Mouse (Mus musculus): ENCODE data around the gene Fyttd1. TPM values are rescaled to one million over a fixed set of nuclear protein-coding genes. Genes with fewer than 3 reads are reported as not detected.
A peak's percentile ranks its signal among the peaks of the same experiment; 100 is the strongest.
"Not testable (repeated sequence)": the region's sequence is repeated elsewhere in the genome, so short reads cannot be mapped to it uniquely, and the experiment has no call there.

Gene Fyttd1
- total RNA-seq, 2 experiments from 2014 or later: 105 to 106 TPM

DNA sequence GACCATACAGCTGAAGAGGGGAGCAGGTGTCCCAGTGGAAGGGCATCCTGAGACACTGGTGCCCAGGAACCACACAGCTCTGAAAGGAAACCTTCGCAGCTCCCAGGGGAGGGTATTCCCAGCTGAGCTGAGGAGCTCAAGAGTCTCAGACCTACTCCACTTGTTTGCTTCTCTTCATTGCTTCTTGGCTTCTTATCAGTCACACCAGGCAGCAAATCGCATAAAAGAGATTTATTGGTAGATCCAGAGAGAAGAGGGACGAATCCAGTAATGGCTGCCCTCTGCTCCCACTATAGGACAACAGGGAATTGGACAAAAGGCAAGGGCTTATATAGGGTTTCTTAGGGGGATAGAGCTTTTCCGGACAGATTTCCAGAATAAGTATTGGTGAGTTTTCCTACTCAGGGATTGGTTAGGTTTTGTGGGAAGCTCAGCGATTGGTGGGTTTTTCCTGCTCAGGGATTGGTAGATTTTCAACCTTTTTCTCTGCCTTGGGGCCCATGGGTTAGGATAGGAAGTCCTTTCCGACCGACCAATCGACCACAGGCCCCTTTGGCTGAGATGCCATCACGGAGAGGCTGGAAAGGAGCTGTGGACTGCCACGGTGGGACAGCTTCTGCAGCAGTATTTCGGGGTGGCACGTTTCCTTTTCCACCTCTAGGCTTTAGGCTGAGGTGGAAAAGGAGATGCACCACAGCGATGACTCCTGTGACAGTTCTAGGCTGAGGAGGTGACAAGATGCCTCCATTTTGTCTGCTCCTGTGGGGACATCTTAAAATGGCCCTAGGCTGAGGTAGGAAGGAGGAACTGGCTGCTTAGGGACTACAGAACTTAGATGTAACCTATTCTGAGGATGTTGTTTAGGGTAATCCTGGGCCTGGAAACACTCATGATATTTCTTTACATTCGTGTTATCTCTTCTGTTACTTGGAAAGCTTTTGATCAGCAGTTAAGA is 1.9 kb downstream of the Fyttd1 start:
- DNase-seq: no peak

DNA sequence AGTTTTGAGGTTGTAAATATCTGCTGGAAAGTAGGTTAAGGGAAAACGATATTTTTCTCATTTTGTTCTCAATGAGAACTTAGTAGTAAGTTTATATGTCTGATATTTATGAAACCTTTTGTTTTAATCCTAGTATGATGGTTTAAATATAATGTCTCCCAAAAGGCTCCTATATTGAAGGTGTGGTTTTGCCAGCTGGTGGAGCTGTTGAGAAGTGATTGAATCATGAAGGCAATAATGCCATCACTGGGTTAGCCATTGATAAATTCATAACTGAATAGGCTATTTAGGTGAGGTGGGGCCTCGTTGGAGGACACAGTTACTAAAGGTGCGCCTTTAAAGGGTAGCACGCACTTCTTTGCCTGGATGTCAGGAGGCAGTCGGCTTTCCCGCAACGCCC is 4.2 kb downstream of the Fyttd1 start:
- DNase-seq: no peak

DNA sequence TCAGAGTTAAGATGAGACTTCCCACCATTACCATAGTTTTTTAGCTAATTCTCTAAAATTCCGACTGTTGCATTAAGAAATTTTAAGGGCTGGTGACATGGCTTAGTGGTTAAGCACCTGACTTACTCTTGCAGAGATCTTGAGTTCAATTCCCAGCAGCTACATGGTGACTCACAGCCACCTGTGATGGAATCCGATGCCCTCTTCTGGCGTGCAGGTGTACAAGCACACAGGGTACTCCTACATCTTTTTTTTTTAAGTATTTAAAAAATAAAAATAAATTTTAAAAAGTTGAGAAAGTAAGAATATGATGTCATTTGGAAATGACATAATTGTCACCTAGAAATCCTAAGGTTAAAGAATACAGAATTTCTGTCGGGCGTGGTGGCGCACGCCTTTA is 10.7 kb downstream of the Fyttd1 start:
- no peak for DNase-seq

DNA sequence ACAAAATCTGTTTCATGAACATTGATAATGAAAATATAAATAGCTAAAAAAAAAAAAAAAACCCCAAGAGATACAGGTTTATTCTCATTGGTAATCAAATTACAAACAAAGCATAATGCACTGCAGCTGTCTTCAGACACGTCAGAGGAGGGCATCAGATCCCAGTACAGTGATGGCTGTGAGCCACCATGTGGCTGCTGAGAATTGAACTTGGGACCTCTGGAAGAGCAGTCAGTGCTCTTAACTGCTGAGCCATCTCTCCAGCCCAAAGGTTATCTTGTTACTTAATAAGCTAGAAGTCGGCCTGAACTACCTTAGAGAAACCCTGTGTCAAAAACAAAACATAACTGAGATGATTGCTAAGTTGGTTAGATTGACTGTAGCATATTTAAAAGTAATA is 12.6 kb downstream of the Fyttd1 start:
- no peak for DNase-seq

DNA sequence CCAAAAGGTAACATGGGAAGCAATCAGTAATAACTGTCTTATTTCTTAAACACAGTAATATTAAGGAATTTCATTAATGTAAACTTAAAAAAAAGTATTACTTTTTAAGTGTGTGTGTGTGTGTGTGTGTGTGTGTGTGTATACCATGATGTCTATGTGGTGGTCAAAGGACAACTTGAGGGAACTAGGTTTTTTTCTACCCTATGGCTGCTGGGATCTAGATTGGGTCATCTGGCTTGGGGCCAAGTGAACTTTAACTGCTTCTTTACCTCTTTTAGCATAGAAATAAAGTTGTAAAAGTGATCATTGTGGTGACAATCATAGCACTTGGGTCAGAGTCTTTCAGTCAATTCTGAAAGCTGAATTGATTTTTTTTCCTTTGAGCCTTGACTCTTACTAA is 18.8 kb downstream of the Fyttd1 start:
- no peak for DNase-seq

DNA sequence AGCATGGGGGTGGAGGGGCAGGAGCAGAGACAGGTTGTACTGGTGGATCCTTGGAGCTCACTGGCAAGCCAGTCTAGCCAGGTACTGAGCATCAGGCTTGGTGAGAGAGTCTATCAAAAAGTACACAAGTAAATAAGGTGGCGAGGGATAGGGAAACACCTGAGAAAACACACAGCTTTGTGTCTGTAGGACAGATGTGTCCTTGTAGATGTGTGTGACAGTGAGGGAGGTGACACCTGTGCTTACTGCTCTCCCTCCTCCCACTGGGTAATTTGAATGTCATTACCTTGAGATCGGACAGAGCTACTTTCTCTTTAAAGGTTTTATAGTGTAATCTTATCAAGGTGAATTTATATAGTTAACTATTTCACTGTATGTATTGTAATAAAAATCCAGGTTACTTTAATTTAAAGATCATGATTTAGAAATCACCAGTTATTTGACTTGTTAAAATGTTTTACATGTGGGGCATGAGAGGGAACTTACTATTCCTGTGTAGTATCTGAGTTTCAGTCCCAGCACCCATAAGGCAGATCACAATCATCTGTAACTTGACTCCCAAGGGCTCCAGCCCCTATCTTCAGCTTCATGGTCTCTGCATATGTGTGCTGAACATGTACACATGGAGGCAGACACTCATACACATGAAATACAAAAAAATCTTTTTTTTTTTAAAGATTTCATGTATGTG is 24.2 kb downstream of the Fyttd1 start:
- DNase-seq: no peak

DNA sequence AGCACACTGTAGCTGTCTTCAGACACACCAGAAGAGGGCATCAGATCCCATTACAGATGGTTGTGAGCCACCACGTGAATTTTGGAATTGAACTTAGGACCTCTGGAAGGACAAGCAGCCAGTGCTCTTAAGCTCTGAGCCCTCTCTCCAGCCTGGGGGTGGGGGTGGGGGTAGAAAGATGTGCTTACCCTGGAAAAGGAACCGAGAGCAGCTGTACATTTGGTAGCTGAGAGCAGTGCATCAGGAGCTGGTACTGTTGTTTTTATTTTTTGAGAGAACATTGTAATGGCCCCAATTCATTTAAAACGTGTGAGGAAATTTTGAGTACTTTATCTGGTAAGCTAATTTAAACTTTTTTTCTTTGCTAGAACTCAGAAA is 24.7 kb downstream of the Fyttd1 start:
- DNase-seq: no peak

DNA sequence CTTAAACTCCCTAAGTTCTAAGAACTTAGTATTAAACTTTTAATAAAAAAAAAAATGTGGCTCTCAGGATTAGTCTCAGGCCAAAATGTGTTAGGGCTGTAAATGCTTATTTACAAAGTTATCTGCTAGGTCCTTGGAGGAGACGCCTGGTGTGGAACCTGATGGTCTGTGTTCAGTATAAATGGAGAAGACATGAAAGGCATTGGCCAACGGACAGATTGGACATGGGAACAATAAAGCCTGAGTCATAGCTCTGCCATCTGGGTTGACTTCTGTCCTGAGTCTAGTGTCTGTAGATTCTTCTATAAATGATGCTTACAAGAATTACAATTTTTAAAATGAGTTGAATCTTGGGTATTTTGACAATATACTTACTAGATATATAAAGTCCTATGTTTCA is 28.9 kb downstream of the Fyttd1 start:
- DNase-seq: no peak

DNA sequence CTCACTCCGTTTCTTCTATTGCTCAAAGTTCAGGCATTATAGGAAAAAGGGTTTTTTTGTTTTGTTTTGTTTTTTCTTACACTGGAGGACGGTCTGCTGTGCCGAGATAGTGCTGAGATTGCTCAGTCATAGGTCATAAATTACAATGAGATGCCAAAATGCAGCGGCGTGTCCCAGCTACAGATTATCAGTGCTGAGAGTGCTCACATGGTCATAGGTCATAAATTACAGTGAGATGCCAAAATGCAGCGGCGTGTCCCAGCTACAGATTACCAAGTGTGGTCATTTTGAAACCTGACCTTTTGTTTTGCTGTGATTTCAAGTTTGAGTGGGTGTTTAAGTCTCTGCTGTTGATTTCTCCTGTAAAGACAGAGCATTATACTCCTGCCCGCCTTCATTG is 29.4 kb downstream of the Fyttd1 start:
- DNase-seq: peak in 1 of 2 experiments; percentile 10

DNA sequence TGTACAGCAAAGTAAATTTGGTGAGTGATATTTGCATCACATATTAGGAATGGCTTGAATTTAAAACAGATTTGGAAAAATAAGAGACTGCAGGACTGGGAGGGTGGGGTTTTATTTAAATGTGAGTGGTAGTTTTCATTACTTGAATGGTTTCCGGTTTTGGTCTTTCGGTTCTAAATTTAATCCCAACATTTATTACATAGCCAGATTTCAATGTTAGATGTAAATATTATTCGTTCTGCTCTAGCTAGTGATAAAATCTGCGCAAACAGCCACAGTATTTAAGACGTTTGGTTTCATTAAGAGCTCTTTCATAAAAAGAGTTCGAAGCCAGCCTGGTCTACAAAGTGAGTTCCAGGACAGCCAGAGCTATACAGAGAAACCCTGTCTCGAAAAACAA is 35.9 kb downstream of the Fyttd1 start:
- DNase-seq: no peak

DNA sequence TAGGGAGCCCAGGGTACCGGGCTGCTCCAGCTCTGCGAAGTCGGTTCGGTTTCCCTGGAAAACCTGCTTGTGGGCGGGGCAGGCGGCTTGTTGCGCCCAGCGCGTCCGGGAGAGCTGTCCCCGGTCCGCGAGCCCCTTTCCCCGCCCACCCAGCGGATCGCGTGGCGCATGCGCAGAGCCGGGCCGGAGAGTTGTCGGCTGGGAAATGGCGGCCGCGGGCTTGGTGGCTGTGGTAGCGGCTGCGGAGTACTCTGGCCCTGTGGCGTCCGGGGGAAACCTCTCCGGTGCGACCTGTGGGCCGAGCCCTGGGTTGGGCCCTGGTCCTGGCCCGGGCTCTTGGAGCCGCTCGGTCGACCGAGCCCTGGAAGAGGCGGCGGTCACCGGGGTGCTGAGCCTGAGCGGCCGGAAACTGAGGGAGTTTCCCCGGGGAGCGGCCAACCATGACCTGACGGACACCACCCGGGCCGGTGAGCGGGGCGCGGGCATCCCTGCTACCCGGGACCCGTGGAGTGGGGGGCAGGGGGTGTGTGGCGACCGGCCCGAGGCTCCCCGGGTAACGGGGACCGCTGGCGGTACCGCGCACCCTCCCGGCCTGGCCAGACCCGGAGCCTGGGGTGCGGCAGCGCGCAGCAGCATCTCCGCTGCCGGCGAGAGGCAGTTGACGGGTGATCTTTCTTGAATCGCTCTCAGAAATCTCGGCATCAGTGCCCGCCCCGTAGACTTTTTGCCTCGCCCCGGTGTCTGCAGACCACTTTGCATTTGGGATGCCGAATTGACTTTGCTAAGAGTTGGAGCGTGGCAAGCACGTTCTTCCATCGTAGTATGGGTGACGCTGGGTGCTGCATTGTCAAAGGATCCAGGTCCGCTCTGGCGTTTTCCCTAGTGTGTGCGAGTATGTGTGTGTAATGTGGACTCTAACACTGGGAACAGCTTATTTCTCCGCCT is 36.9 kb downstream of the Fyttd1 start, which contains the start of gene Lrch3:
Gene Lrch3, plus strand, starts transcription at position 164 of the 945 bp plus-strand sequence.
- DNase-seq: peak; percentile 96 to 97

DNA sequence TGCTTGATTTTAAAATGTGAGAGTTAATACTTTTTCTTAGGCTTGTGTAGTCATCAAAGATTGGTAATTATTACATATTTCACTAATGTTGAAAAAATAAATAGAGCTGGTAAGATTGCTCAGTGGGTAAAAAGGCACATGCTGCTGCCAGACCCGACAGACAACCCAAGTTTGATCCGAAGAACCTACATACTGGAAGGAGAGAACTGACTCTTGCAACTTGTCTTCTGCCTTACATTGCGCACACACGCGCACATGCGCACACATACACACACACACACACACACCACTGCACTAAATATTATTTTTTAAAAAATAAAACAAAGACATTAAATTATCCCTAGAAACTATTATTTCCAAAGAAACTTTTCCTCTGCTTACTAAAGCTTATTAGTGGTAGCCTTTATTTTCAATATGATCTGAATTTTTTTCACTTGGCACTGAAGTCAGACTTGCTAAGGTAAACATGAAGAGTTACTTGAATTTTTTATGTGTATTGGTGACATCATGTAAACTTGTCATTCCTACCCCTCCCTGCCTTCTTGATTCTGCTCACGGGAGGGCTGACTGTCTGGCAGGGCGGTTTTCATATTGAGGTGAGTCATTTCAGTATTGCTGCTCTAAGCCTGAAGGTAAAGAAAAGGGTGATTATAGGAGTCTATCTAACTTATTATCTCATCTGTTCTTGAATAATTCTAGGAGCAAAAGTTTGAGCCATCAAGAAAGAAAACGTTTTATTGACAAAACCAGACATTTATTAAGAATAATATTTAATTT is 38.2 kb downstream of the Fyttd1 start:
- no peak for DNase-seq

DNA sequence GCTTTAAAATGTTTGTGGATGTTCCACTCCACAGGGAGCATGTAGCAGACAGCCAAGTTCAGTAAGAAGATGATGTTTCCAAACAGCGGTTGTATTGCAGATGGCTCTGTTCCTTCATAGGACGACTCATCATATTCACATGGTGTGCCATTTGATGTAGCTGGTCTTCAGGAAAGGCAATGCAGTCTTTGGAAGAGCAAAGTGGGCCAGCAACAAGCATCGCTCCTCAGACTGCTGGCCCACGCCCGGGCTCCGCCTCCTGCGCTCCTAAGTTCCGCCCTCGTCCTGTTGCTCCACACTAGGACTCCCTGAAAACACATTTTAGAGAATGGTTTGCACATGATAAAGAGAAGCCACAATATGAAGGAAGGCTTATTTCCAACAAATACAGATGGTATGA is 49.3 kb downstream of the Fyttd1 start:
- not testable (repeated sequence) for DNase-seq

DNA sequence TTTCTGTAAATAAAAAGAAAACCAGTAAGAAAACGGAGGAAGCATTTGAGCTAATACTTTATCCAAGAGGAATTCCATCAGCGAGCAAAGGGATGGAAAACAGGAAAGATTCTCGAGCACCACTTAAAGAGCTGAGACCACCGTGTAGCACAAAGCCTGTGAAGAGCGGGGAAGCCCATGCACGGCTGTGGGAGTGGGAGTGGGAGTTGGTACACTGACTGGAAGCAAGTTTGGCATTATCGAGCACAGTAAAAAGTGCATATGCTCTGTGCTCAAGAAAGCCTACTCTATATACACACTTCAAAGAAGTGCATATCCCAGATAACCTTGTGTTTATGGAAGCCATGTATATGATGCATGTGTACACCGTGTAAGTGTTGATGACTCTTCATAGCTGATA is 49.7 kb downstream of the Fyttd1 start:
- no peak for DNase-seq

DNA sequence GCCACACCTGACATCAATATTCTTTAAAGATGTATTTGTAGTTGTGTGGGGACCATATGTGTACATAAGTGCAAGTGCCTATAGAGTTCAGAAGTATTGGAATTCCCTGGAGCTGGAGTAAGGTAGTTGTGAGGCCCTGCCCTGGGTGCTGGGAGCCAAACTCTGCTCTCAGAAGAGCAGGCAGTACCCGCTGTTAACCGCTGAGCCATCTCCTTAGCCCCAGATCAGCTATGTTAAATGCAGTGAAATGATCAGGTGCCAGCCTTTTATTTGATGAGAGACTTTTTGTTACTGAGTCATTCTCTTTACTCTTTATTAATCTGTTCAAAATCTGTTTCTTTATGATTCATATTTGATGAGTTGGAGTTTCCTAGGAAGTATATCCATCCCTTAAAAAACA is 52.6 kb downstream of the Fyttd1 start:
- DNase-seq: no peak

DNA sequence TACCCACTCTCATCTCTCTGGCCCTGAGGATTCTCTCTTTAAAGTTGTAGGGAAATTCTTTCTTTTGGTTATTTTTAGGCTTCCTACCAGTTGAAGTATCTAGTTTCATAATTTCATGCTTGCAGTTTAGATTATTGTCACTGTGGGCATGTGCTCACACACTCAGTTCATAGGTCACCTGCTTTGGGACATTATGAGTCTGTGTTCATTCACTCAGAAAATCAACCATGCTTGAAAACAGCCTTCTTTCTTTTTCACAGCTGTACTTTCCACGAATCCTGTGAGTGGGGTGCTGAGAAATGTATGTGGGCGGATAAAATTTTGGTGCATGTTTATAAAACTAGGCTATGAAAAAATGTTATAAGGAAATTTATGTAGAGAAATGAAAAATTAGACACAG is 57.2 kb downstream of the Fyttd1 start:
- DNase-seq: no peak

DNA sequence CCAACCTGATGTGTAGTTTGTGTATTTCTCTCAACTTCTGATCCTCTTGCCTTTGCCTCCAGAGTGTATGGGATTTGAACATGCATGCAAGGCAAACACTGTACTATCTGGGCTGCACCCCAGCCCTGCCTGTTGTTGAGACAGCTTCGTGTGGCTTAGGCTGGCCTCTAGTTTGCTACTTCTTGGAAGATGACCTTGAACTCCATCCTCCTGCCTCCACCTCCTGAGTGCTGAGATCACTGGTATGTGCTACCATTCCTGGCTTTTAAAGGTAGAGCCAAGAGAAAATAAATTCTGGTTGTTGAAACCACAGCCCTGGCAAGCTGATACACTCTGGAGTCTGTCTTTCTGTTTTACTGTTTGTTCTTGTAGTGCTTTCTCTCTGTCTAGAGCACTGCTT is 57.8 kb downstream of the Fyttd1 start:
- no peak for DNase-seq

DNA sequence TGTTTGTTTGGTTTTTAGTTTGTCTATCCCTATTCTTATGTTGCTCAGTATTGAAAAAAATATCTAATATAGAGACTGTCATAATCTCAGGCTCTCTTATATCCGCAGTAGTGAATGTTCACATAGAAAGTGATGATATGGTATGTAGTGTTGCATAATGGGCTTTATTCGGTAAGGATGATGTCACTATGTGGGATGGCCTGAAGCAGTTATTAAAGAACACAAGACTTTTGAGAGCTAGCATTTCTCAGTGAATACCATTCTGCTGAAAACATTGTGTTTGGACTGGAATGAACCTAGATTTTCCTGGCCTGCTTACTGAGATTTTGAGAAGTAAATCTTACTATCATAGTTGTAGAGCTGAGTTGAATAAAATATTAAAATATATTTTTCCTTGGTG is 60.1 kb downstream of the Fyttd1 start:
- no peak for DNase-seq

DNA sequence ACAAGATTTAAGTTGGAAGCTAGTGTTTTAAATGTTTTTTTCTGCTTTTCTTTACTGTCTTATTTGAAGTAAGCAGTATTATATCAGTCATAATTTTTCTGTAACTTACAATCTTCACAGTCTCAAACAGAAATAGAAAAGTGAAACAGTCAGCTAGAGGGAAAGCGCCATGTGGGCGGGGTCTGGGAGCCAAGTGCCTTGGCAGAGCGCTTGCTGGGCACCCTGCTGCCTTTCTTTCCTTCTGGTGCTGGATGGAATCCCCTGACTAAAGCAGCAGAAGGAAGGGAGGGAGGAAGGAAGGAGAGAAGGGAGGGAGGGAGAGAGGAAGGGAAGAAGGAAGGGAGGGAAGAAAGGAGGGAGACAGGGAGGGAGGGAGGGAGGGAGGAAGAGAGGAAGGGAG is 62.0 kb downstream of the Fyttd1 start:
- peak; percentile 46 to 47 for DNase-seq

DNA sequence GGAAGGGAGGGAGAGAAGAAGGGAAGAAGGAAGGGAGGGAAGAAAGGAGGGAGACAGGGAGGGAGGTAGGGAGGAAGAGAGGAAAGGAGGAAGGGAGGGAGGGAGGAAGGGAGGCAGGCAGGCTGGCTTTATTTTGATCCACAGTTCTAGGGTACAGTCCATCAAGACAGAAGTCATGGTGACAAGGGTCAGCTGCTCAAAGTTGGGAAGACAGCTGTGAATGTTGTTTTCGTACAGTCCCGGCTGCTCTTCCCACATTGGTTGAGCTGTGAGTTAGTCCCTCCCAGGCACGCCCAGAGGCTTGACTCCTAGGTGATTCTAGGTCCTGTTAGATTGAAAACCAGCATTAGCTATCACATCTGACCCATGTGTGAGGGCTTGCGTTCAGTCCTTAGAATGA is 62.4 kb downstream of the Fyttd1 start:
- DNase-seq: peak in 1 of 2 experiments; percentile 32

DNA sequence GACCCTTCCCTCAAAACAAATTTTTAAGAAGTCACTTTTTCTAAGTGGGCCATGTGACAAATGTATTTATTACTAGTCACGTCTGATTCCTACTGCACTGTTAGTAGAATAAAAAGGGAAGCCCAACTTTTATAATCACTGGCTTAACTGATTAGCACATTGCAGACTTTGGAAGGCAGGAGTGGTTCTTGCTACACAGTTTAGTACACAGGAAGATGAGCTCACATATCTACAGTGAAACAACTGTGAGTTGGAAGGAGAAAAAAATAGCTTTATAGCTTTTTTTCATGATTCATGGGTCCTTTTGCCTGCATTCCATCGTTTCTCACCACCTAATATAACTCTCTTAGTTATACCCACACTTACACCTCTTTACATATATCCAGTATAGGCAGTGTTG is 63.9 kb downstream of the Fyttd1 start:
- not testable (repeated sequence) for DNase-seq

DNA sequence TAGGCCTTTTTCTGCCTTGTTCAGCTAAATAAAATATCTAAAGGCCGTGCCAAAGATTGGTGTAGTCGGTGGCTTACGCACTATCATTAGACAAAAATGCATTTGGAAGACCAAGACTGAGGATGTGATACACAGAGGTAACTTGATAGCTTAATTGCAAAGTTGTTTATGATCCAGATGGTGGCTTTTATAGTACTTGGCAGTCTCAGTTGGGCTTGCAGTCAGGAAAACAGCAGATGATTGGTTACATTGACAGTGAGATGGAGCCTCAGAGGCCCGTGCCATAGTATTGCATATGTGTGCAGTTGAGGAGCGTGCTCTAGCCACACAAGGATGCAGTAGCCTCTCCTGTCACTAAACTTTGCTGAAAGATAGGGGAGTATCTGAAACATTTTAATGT is 65.4 kb downstream of the Fyttd1 start:
- DNase-seq: no peak
